Mouse (Mus musculus): ENCODE data around the gene Rfx8. TPM values are rescaled to one million over a fixed set of nuclear protein-coding genes. Genes with fewer than 3 reads are reported as not detected.
A peak's percentile ranks its signal among the peaks of the same experiment; 100 is the strongest.

The Rfx8 gene
- polyA plus RNA-seq, 1 experiment: 0.23 TPM

DNA sequence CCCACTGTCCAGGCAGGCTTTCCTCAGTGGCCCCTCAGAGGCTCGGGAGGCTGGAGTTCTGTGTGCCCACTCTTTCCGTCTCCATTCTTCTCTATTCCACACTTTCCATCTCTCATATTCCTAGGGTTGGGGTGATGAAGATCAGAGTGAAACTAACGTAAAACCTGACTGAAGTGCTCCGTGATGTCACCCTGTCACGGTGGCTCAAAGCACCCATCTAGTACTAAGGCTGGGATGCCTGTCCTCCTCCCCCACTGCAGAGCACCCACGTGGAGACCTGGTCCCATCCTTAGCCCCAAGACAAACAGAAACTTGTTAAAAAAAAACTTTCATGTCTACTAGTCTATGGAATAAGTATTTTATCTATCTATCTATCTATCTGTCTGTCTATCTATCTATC, 14.1 kb upstream of the Rfx8 start:
- no peak for DNase-seq (ENCODE audit: low read depth)

DNA sequence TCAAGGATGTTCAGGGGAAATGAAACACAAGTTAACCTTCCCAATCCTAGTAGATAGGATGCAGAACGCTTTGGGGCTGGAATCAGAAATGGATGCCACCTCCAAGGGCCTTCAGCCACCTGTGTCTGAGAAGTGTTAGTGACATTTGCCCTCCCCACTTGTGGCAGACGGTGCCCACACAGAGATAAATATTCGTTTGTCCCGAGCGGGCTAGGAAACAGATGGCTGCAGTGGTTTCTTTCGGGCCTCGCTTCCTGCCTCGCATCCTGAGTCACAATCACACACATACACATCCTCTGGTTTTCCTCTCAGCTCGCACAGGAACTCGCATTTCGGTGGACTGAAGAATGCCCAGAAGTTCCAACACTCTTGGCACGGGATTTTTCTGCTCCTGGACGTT, 13.5 kb upstream of the Rfx8 start:
- DNase-seq (ENCODE audit: low read depth): no peak

DNA sequence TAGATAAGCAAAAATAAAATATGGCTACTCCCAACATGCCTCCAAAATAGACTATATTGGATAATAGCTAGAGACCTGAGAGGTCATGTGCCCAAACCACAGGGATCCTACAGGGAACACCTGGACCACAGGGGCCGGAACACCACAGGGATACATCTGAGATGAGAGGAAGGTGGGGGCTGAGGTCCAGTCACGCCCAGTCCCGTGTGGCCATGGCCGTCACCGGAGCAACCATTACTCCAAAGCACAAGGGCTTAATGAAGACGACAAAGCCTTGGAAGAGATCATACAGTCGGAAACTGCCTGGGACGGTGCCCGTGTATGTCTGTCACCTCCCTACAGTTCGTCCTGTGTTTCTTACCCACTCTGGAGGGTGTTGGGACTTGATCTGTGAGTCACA, 13.1 kb upstream of the Rfx8 start:
- DNase-seq (ENCODE audit: low read depth): no peak

DNA sequence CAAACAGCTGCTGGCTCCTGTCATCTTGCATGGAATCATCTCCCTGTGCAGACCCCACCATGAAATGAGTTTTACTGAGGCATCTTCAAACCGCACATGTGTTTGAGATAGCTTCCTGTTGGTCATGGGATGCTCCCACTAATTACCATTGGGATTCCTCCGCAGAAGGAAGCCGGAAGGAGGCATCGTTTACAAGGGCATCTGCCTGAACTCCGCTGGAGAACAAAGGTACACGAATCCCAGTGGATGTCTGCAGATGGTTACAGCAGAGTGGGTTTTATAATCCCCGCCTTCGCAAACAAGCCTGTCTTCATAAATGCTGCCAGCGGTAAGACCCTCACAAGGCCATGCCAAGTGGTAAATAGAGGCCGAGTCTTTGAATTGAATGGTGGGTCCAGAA, 11.3 kb upstream of the Rfx8 start:
- no peak for DNase-seq (ENCODE audit: low read depth)

DNA sequence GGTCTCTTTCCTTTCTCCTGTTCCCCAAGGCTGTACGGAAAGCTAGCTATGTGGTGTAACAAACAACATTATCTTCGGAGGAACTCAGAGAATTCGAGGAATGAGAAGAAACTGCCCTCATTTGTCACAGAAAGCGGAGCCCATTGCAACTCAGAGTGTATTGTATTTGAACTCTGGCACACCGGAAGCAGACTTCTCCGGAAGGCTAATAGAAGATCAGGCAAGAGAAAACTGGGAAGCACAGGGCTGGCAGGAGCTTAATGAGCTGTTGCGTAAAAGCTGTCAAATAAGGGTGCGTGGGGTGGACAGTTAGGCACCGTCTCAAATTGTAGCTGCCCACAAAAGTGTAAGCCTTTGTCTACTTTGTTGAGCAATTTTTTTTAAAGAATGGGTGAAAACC, 10.7 kb upstream of the Rfx8 start:
- peak; percentile 55 for DNase-seq (ENCODE audit: low read depth)

DNA sequence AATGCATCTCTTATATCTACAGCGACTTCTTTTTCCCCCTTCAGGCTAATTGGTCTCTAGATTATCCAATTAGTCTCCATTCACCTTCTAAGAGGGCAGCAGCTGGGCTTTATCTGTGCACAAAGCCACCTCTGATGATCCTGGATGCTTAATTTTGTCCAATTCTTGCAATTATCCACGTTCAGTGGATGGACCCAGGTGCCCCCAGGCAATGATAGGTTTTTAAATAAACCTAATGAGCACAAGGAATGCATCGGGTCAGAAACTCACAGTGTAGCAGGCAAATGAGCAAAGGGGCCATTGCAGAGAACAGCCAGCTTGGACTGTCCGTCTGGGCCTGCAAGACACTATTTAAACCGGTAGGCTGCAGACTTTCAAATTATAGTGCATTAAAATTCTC, 10.1 kb upstream of the Rfx8 start:
- DNase-seq (ENCODE audit: low read depth): no peak

DNA sequence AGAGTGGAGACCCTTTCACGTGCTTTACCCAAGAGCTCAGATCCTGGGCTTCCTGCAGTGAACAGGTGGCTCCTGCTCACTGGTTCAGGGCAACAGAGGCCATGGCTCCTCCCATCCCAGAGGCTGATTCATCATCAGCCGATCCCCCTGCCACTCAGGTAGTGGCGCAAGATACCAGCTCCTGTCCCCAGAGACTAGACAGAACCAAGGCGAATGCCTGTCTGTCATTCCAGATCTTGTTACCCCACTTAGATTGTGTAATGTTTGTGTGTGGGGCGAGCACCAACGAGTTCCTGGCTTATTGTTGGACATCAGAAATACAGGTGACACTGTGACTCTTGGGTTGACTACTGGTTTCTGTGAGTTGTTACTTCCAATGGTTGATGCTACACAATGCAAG, 9.1 kb upstream of the Rfx8 start:
- DNase-seq (ENCODE audit: low read depth): peak; percentile 85

DNA sequence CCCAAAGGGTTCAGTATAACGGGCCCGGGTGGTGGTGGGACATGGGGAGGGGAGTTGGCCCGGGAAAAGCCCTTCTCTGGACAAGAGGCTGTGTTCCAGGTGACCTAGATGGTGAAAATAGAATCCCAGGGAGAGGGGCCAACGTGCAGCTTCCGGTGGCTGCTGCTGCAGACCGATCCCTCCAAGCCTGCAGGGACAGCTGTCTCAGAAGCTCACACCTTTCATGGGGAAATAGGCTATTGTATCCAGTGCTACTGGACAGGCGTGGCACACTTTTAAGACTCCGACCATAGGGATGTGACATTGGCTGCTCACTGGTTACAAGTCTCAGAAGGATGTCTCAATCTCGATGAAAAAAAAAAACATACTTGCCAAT, 542 bp upstream of the Rfx8 start:
- no peak for DNase-seq (ENCODE audit: low read depth)

DNA sequence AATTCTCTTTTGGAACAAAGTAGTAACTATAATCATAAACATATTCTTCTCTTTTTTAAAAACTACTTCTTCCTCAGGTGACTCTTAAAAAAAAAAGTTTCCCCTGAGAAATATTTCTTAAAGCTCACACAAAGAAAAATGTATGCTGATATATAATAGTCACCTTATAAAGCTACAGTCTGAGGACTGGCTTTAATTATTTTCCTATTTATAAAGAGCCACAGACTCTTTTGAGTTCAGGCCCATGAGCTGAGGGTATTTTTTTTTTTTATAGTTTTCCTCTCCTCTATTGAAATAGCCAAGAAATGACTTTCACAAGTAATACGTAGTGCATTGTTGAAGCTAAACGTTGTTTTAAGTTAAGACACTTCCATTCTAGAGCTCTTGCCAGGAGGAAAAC, 611 bp downstream of the Rfx8 start:
- no peak for DNase-seq (ENCODE audit: low read depth)

DNA sequence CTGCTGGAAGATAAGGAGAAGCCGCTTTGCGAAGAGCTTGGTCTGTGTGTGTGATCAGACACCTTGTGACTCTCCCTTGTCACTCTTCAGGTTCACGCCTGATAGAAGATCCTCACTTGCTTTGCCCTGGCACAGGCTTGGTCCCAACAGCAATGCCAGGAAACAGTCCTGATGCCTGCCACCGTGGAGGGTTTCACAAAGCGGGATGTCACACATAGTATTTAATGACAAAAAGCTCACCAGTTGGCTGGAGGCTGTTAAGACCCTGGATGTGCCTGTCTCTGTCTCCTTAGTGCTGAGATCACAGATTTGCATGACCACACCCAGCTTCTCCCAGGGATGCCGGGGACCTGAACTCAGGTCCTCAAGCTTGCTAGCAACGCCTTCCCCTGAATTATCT, 5.2 kb downstream of the Rfx8 start:
- DNase-seq (ENCODE audit: low read depth): no peak

DNA sequence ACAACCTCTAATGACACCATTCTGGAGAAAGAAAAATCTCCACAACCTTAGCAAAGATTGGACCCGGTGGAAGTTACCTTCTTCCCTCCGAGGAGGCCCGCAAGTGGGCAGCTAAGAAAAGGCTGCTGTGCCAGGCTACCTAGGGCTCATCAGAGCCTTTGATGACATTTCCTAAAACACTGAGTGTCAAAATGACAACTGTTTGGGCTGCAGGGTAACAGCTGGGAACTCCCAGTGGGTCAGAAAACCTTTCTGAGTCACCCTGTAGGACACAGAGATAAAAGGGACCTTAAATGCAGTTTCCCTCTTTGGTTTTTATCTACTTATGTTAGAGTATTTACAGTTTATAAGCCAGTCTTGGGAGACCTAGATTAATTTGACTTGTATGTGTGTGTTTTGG, 6.1 kb downstream of the Rfx8 start:
- DNase-seq (ENCODE audit: low read depth): no peak

DNA sequence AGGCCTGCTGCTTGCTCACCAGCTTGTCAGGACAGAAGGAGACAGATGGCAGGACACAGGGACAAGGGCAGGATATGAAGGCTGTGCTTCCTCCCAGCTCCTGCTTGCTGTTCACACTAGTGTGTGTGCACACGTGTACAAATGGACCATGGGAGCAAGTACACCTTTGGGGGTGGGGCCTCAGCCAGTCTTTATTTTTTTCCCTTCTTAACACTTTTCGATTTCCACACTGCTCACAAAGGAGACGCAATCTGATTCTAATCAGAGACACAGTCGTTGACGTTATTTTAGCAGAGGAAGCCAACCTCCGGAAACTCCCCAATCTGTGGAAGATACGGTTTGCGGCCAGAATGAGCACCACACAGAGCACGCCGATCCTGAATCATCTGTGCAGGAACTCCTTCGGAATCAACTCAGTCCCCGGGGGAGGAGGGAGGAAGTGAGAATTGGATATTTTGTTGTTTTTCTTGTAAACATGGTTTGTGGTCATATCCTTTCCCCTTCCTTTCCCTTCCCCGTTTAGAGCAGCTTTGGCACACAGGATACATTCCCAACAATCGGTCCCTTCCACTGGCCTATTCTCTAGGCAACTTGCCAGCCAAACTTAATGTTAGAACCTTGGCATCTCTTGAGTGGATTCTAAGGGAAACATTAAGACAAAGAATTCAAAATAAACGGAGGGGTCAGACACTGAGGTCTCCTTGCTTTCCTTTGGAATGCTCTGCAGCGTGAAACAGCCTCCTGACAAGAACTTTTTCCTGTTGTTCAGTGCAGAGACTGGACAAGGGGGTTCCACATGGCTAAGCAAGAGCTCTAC, 6.7 kb downstream of the Rfx8 start:
- DNase-seq (ENCODE audit: low read depth): no peak

DNA sequence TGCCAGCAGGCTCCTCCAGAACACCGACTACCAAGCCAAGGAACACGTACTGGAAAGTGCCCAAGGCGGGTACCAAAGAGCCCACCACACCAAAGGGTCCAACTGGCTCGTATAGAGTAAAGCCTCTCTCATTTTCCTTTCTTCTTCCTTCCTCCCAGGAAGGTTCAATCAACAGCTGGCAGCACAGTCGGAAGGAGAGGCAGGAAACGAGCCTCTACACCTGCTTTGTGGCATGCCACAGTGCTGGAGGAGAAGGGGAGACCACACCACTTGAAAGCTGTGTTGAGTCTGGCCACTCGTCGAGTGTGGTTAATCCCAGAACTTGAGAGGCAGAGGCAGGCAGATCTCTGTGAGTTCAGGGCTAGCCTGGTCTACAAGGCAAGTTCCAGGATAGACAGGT, 7.5 kb downstream of the Rfx8 start:
- no peak for DNase-seq (ENCODE audit: low read depth)

DNA sequence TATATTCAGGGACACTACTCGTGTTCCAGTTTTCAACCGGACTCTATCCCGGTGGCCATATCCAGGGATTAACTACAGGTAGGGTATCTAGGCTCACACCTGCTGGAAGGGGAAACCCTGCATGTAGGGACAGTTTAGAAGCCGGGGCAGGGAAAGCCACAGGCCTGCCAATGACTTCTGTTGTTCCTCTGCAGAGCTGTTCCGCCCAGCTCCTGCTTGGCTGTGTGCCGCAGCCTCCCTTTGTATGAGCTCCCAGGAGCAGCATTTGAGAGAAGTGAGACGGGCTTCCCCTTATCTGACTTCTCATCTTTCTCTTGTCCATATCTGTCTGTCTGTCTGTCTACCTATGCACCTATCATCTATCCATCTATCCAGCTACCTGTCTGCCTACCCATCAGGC, 8.5 kb downstream of the Rfx8 start:
- no peak for DNase-seq (ENCODE audit: low read depth)

DNA sequence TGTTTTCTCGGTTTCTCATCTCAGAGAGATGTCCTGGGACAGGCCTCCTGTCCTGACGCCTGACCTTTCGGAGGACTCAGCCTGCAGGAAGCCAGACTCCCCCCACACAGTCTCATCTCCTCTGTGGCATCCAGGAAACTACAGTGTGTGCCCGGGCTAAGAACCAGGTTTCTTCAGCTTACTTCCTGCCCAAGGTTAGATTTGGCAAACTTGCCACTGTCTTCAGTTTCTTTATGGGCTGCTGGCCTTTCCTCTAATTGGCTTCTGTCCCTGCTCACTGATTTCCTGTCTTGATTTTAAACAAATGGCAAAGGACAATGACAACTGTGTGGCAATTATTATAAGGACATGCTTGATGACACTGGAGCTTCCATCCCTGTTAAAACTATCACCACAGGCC, 10.2 kb downstream of the Rfx8 start:
- DNase-seq (ENCODE audit: low read depth): no peak

DNA sequence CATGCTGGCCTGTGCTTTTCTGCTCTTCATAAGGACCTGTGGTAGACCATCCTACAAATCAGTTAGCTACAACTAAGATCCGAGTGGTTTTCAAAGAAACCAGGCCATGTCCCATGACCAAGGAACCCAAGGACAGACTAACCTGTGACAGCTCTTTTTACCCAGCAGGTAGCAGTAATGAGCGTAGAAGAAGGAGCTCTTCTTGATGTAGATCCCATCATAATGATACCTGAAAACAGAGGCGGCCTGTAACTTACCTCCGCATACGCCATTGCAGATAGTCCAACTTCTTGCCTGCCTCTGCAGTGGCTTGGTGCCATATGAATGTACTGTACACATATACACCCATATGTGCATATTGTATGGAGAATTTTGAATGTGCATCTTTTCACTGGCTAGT, 10.8 kb downstream of the Rfx8 start:
- DNase-seq (ENCODE audit: low read depth): no peak

DNA sequence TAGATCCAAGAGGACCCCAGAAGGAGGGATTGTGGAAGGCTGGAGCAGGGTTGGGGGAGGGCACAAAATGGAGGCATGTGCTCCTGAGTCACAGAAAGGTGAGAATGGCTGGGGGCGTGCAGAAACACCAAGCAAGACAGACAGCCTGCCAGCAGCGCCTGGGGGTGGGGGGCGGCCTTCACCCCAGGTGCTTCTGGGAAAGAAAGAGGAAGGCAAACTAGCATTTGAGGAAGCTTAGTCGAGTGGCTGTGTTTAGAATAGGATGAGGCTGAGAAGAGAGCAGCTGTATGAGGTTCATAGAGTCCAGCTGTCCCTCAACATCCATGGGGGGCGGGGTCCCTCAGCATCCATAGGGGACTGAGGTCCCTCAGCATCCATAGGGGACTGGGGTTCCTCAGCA, 12.0 kb downstream of the Rfx8 start:
- DNase-seq (ENCODE audit: low read depth): no peak

DNA sequence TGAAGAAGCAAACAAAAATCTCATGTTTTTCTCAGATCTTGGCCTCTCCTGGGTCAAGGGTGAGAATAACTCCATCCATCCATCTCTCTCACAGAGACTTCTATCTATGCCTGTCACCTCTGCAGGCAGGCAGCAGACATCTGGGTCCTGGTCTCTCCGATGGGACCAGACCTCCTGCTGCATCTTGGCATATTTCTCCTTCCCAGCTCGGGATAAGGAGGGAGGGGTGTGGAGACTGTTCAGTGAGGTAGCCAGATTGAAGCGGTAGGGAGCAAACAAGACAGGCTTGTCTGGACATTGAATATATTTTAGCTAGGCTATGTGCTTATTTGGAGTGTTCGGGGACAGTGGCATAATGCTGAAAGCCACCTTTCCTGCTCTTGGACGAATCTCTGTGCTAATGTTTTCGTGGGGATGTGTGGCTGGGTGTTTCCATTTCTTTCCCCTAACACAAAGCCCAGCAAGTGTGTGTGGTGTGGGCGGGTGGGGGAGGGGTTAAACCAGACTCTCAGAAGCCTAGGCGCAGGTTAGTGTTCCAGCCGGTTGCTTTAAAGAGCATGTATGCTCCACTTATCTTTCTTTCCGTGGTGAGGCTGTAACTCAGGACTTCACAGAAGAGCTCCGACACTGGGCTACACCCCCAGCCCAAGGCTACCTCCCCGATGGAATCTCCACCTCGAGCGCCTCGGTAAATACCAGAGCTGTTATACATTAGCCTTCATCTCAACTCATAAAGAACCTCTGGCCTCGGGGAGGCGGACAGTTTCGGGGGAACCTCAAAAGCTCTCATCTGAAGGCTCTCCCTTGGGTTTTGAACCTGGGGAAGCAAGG, 18.4 kb downstream of the Rfx8 start:
- no peak for DNase-seq (ENCODE audit: low read depth)

DNA sequence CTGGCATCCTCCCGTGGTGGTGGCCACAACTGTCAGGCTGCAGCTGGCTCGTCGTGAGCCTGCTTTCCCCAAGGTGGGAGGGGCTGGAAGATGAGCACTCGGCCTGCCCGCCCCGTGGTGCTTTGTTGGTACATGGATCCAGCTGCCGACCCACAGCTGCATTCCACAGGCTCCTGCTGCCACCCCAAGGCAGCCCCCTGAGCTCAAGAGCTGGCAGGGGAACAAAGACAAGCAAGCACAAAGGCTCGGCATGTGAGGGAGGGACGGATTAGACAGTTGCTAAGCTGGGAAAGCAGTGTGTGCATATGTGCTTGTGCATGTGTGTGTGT, 19.6 kb downstream of the Rfx8 start:
- no peak for DNase-seq (ENCODE audit: low read depth)

DNA sequence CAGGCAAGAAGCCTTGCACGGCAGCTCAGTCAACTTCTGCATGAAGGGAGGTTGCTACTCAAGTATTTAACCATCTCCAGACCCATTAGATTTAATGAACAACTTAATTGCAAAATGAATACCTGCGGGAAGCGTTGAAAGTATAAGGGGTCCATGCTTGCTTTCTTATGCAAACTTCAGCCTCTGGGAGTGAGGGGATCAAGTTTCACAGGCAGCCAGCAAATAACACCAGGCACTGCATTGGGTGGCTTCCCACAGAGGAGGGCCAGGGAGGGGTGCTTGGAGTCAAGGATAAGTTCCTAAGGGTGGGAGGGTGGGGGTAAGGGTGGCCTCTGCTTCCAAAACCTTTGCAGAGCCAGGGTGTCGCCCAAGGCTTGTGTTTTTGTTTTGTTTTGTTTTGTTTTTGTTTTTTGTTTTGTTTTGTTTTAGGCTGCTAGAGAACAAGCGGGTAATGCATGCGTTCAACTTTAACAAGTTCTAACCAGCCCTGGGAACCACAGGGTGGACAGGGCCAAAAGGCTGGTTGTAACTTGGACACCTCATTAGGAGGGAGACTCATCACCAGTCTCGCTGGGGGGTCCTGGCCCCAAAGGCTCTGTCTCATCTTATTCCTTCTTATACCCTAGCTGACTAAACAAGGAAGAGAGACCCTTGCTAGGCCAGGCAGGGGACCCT, 20.1 kb downstream of the Rfx8 start:
- no peak for DNase-seq (ENCODE audit: low read depth)

DNA sequence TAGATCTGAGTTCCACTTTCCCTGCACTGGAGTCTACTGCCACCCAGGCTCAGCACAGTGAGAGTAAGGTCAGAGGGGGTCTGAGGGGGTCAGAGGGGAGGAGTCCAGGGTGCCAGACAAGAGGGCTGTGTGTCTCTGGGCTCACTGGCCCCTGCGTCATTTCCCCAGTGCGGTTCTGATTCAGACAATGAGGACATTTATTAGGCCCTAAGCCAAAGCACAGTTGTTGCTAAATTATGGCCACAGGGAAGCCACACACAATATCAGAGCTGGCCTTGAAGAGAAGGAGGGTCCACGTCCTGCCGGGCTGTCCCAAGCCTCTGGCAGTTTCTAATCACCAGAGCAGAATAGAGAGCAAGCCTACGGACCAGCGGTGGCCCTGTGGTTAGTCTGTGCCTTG, 22.3 kb downstream of the Rfx8 start:
- DNase-seq (ENCODE audit: low read depth): no peak

DNA sequence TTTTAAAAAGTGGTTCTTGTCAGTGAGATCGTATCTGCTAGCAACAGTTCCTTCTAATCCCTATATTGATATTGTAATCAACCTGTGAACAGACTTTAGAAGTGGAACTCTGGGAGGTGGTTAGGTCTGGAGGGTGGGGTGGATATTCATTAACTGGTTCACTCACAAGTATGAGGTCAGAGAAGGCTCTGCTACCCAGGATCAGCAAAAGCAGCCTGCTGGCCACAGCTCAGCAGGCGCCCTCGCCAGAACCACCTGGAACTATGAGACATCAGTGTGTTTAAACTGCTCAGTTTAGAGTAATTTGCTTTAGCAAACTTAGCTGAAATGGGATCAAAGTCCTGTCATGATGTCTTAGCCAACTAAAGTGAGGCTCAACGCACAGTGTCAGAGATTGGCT, 25.6 kb downstream of the Rfx8 start:
- no peak for DNase-seq (ENCODE audit: low read depth)

DNA sequence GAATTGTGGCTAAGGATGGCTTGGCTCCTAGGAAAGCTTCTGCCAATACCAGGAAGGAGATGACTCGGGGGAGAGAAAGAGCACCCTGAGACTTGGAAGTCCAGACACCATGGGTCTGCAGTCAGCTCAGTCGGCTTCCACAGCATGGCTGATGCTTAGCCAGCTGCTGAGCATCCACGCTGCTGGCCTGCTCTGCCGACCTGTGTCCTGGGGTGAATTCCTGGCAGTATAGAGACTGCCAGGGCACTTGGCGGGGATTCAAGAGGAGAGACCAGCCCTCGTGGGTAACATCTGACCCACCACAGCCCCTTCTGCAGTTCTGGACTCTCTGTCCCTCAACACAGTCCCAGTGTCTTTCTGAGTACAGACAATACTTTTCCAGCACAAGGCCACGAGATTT, 26.0 kb downstream of the Rfx8 start:
- DNase-seq (ENCODE audit: low read depth): no peak

Measured in gonadal fat pad, adult 2 months (tissue).